Mouse (Mus musculus) embryonic fibroblast, embryonic 13.5 days (primary cell): ENCODE results near the gene Tmem121b.

ENCODE experiments used
- CTCF ChIP-seq: IDR thresholded peaks from 2 replicates; pipeline ENCODE4 v1.5.1; 2011; ENCODE audit warnings: mild to moderate bottlenecking, control low read depth, low read length, moderate library complexity, borderline replicate concordance; ENCODE audit not compliant: insufficient read depth
- POLR2A ChIP-seq: IDR thresholded peaks from 2 replicates; pipeline ENCODE4 v1.6.1; 2011; ENCODE audit warnings: low read depth, mild to moderate bottlenecking, control low read depth, low read length, moderate library complexity

- TF ChIP-seq CTCF (no peak), POLR2A (no peak)
These were observed 28.2 kb downstream of the Tmem121b start for GRCm38 (mm10) chr6:120465393-120465792.
